Mouse (Mus musculus): ENCODE results near the gene Cdc25a.

Gene Cdc25a

GRCm38 (mm10) chr9:109932361-109932755, 57.0 kb downstream of the Cdc25a start:
- no peak for DNase-seq (ENCODE audit: low spot score in 2 of 2)

DNA sequence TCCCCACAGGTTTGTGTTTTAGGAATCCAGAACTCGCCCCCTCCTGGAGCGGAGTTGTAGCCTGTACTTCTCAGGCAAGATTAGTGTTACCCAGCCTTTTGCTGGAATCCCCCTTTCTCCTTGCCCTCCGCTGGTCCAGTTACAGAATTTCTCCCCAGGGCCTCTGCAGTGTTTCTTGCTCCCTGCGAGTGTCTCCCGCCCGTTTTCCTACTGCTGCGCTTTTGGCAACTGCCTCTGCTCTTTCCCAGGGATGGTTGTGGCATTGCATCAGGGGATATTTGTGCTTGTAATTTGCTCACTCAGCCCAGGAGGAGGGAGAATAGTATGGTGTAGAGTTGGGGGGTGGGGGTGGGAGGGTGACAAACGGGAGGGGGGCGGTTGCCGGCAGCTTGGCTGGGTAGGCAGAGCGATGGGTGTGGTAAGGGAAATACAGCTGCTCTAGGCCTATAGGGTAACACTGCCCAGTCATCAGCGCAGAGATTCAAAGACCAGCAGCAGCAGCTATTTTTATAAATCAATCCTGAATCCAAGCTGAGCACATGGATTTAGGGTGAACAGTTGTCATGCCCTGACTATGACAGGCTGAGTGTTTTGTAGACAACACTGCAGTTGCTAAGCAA, 57.5 kb downstream of the Cdc25a start:
- peak; percentile 73 to 74 for DNase-seq (ENCODE audit: low spot score in 2 of 2)

GRCm38 (mm10) chr9:109939401-109939800, 64.0 kb downstream of the Cdc25a start:
- no peak for DNase-seq (ENCODE audit: low spot score in 2 of 2)

- DNase-seq (ENCODE audit: low spot score in 2 of 2): no peak
Observed at GRCm38 (mm10) chr9:109942796-109943195, 67.4 kb downstream of the Cdc25a start.
